ENCODE assay signal across 42 mouse cellular contexts in the genomic region with DNA sequence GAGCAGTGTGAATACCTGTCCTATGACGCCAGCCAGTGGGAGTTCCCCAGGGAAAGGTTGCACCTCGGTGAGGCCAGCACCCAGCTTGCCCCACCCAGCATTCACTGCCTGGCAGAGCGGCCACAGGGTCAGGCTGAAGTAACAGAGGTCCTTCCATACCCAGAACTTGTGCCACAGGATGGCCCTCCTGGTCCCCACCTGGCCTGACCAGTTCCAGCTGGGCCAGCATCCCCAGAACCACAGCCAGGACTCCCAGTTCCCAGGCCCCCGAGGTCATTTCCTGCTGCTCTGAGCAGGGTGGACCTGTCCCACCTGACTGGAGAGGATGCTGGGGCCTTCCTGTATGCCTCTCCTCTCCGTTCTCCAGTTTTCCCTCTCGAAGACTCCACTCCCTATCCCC. TPM values are rescaled to one million over a fixed set of nuclear protein-coding genes. Genes with fewer than 3 reads are reported as not detected.
"Had no signal": no experiment of that assay in that cellular context is flagged by ENCODE, and none has a peak within 500 bp of the region (broad histone marks: within the 10 kb centered on the region; RNA-seq: fewer than 3 reads in every experiment).

No protein-coding gene starts in this region.

- H3K27ac ChIP-seq: heart, embryonic 10.5 days; heart, embryonic 13.5 days; heart, embryonic 15.5 days; hindbrain, embryonic 10.5 days; hindbrain, embryonic 12.5 days; hindbrain, embryonic 13.5 days; hindbrain, embryonic 14.5 days; hindbrain, embryonic 15.5 days; hindbrain, postnatal 0 days; intestine, embryonic 15.5 days; kidney, embryonic 15.5 days; kidney, postnatal 0 days; layer of hippocampus, adult 2 months had no signal

- H3K9ac ChIP-seq: heart, embryonic 12.5 days; heart, embryonic 13.5 days; heart, embryonic 15.5 days; hindbrain, embryonic 12.5 days; hindbrain, embryonic 13.5 days; hindbrain, embryonic 14.5 days; hindbrain, embryonic 15.5 days; intestine, embryonic 15.5 days; kidney, embryonic 15.5 days had no signal

- H3K9me3 ChIP-seq: heart, embryonic 10.5 days; heart, embryonic 12.5 days; heart, embryonic 13.5 days; heart, embryonic 15.5 days; hindbrain, embryonic 10.5 days; hindbrain, embryonic 12.5 days; hindbrain, embryonic 13.5 days; hindbrain, embryonic 15.5 days; intestine, embryonic 15.5 days; kidney, embryonic 15.5 days had no signal

- H3K4me3 ChIP-seq: heart, embryonic 12.5 days; heart, embryonic 13.5 days; heart, embryonic 15.5 days; hindbrain, embryonic 12.5 days; hindbrain, embryonic 15.5 days; intestine, embryonic 15.5 days; kidney, embryonic 15.5 days; layer of hippocampus, adult 2 months had no signal

- H3K4me2 ChIP-seq: hindbrain, embryonic 12.5 days; hindbrain, embryonic 13.5 days; hindbrain, embryonic 14.5 days; hindbrain, embryonic 15.5 days; intestine, embryonic 15.5 days; kidney, embryonic 15.5 days had no signal

- DNase-seq: heart, postnatal 10 days; heart, postnatal 14 days; heart, postnatal 36 days; heart, postnatal 4 days; kidney, adult 11 months; kidney, adult 18-20 months; kidney, adult 2 months; kidney, adult 8-10 months; kidney, adult 9 months; kidney, postnatal 10 days; kidney, postnatal 14 days; kidney, postnatal 25 days; kidney, postnatal 36 days; kidney, postnatal 4 days; layer of hippocampus, adult 9-11 months; layer of hippocampus, postnatal 36 days had no signal

- H3K36me3 ChIP-seq: heart, embryonic 15.5 days; hindbrain, embryonic 10.5 days; hindbrain, embryonic 12.5 days; hindbrain, embryonic 13.5 days; hindbrain, embryonic 15.5 days; intestine, embryonic 15.5 days; kidney, embryonic 15.5 days had no signal

- ATAC-seq: inflammation-experienced regulatory T-cells, adult 6 months; intestine, embryonic 15.5 days; intestine, embryonic 16.5 days; intestine, postnatal 0 days had no signal

RNA-seq across cellular contexts. Expression of a gene that starts 26.6 kb away (rescaled TPM):
- total RNA-seq: hematopoietic stem cell, adult 5-6 weeks had no signal
- polyA plus RNA-seq: inflammation-experienced regulatory T-cells, adult 6 months had no signal

RNA-seq across cellular contexts. Expression of a gene that starts 27.7 kb away (rescaled TPM):
- total RNA-seq: heart, postnatal 4 days; hematopoietic stem cell, adult 5-6 weeks; hindbrain, postnatal 0 days; layer of hippocampus, adult 18-20 months; layer of hippocampus, adult 2 months; layer of hippocampus, adult 8-10 months; layer of hippocampus, postnatal 14 days; layer of hippocampus, postnatal 36 days had no signal
- polyA plus RNA-seq: hindbrain, embryonic 10.5 days; hindbrain, embryonic 11.5 days; hindbrain, embryonic 12.5 days; hindbrain, embryonic 13.5 days; hindbrain, embryonic 14.5 days; hindbrain, embryonic 16.5 days; inflammation-experienced regulatory T-cells, adult 6 months; intestine, embryonic 14.5 days; intestine, embryonic 15.5 days; intestine, embryonic 16.5 days; kidney, adult 2 months; kidney, embryonic 14.5 days; kidney, embryonic 15.5 days; kidney, embryonic 16.5 days; kidney, postnatal 0 days had no signal
